Mouse (Mus musculus) lung, adult 2 months (tissue): ENCODE results near the gene Psmc3.

Experiments used
- CTCF ChIP-seq: fragments of 200-500 bp; IDR thresholded peaks from 2 replicates; pipeline ENCODE4 v1.5.1; 2011; ENCODE audit warnings: mild to moderate bottlenecking, low read length, control low read depth; ENCODE audit not compliant: insufficient read depth
- POLR2A ChIP-seq: fragments of 200-500 bp; IDR thresholded peaks from 2 replicates; pipeline ENCODE4 v1.6.1; 2011; ENCODE audit warnings: low read depth, mild to moderate bottlenecking, control low read depth, low read length, borderline replicate concordance; ENCODE audit errors: extremely low read depth

GRCm38 (mm10) chr2:91081775-91082695, 28.2 kb downstream of the Psmc3 start, which contains the start of gene Spi1:
- TF ChIP-seq CTCF = no peak
- no peak for TF ChIP-seq POLR2A
